Mouse (Mus musculus) stomach, postnatal 0 days (tissue): Measurements from ENCODE around the gene Zbtb45.

ENCODE experiments used
- CTCF ChIP-seq: IDR thresholded peaks from 2 replicates; pipeline ENCODE4 v1.5.1; 2016; ENCODE audit warnings: antibody characterized with exemption, low read depth, mild to moderate bottlenecking, moderate library complexity
- EP300 ChIP-seq: optimal IDR thresholded peaks from 2 replicates; pipeline ENCODE3; 2016; ENCODE audit warnings: antibody characterized with exemption

DNA sequence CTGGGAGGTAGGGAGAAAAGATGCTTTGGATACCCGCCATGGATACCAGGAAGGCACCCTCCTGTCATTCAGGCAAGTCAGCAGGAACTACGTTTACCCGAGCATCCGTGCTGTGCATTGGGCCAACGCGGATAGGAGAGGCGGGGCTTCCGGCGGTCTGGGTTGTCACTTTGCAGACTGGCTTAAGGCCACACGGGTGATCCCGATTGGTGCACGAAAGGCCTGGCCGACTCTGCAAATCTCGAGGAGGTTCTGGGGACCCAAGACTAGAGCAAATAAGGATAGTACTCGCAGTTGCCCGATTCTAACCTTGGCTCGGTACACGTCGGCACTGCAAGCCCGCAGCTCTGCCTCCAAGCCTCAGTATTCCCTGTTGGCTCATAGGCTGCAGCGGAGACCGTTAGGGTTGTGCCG, 44.1 kb downstream of the Zbtb45 start, which contains the start of gene Zfp324:
- no peak for TF ChIP-seq CTCF
- no peak for TF ChIP-seq EP300
